ENCODE assay signal across 11 mouse cellular contexts in genomic region chr12:29926896-29927295, GRCm38 (mm10). TPM values are rescaled to one million over a fixed set of nuclear protein-coding genes. Genes with fewer than 3 reads are reported as not detected.
DNase-seq lines count a peak whose midpoint lies in the region; ATAC-seq and TF ChIP-seq lines count a peak whose summit lies in the region.
"Had no signal": no experiment of that assay in that cellular context is flagged by ENCODE, and none has a peak within 500 bp of the region (broad histone marks: within the 10 kb centered on the region; RNA-seq: fewer than 3 reads in every experiment).

No protein-coding gene starts in this region.

- no peaks in the 10 kb centered on the region for H3K9me3 ChIP-seq in liver, embryonic 12.5 days (replicated peaks)
- no peaks in the 10 kb centered on the region for H3K9me3 ChIP-seq in forebrain, embryonic 10.5 days
- no peaks in the 10 kb centered on the region for H3K9me3 ChIP-seq in kidney, postnatal 0 days (replicated peaks; ENCODE audit: low read length)
- H3K9me3 ChIP-seq: embryonic facial prominence, embryonic 12.5 days; limb, embryonic 12.5 days; stomach, embryonic 15.5 days had no signal

- DNase-seq in liver: peak; percentile 31
- DNase-seq in adrenal gland, postnatal 10 days: peak; percentile 84
- peak; percentile 35 for DNase-seq in forebrain, embryonic 10.5 days (ENCODE audit: extremely low spot score, low spot score)
- DNase-seq in kidney, postnatal 0 days (ENCODE audit: low spot score): peak; percentile 60
- DNase-seq in lung, postnatal 36 days: peak; percentile 80
- no peak for DNase-seq in spleen, adult 12 weeks (ENCODE audit: low spot score)

- no peak overlapping the region for H3K4me3 ChIP-seq in liver, embryonic 12.5 days
- no peak overlapping the region for H3K4me3 ChIP-seq in forebrain, embryonic 10.5 days
- no peak overlapping the region for H3K4me3 ChIP-seq in kidney, postnatal 0 days (replicated peaks; ENCODE audit: low read depth, low read length)
- no peak overlapping the region for H3K4me3 ChIP-seq in small intestine, adult 2 months (ENCODE audit: low read depth, low read length)
- H3K4me3 ChIP-seq: embryonic facial prominence, embryonic 12.5 days; limb, embryonic 12.5 days; stomach, embryonic 15.5 days had no signal

- no peak overlapping the region for H3K9ac ChIP-seq in liver, embryonic 12.5 days
- no peak overlapping the region for H3K9ac ChIP-seq in kidney, postnatal 0 days (ENCODE audit: low read depth, low read length)
- H3K9ac ChIP-seq: embryonic facial prominence, embryonic 12.5 days; limb, embryonic 12.5 days; stomach, embryonic 15.5 days had no signal

- no peak overlapping the region for H3K27ac ChIP-seq in liver, embryonic 12.5 days
- no peak overlapping the region for H3K27ac ChIP-seq in forebrain, embryonic 10.5 days
- no peak overlapping the region for H3K27ac ChIP-seq in kidney, postnatal 0 days
- H3K27ac ChIP-seq in small intestine, adult 2 months (ENCODE audit: insufficient read depth, low read depth, low read length): no peak overlapping the region
- H3K27ac ChIP-seq: embryonic facial prominence, embryonic 12.5 days; limb, embryonic 12.5 days; stomach, embryonic 15.5 days had no signal

- no peaks in the 10 kb centered on the region for H3K36me3 ChIP-seq in liver, embryonic 12.5 days
- H3K36me3 ChIP-seq in forebrain, embryonic 10.5 days (replicated peaks): no peaks in the 10 kb centered on the region
- H3K36me3 ChIP-seq in kidney, postnatal 0 days (ENCODE audit: insufficient read depth, low read length): no peaks in the 10 kb centered on the region
- H3K36me3 ChIP-seq in small intestine, adult 2 months (ENCODE audit: control insufficient read depth, insufficient read depth, low read length): no peaks in the 10 kb centered on the region
- H3K36me3 ChIP-seq: embryonic facial prominence, embryonic 12.5 days; limb, embryonic 12.5 days; stomach, embryonic 15.5 days had no signal

- no peak for ATAC-seq in liver, embryonic 12.5 days
- no peak for ATAC-seq in kidney, postnatal 0 days (replicated peaks; ENCODE audit: low FRiP score, low read depth)

- H3K4me1 ChIP-seq in liver, embryonic 12.5 days: no peaks in the 10 kb centered on the region
- peaks cover 10% of the 10 kb centered on the region for H3K4me1 ChIP-seq in forebrain, embryonic 10.5 days
- H3K4me1 ChIP-seq in kidney, postnatal 0 days (replicated peaks; ENCODE audit: insufficient read depth, low read length): no peaks in the 10 kb centered on the region
- peaks cover 2% of the 10 kb centered on the region; the same call in 1 of the 2 replicates for H3K4me1 ChIP-seq in small intestine, adult 2 months (ENCODE audit: control insufficient read depth, insufficient read depth, insufficient read length, low read length)
- H3K4me1 ChIP-seq: embryonic facial prominence, embryonic 12.5 days; limb, embryonic 12.5 days; stomach, embryonic 15.5 days had no signal

- H3K4me2 ChIP-seq in liver, embryonic 12.5 days: no peak overlapping the region
- no peak overlapping the region for H3K4me2 ChIP-seq in kidney, postnatal 0 days (ENCODE audit: low read length)
- H3K4me2 ChIP-seq: embryonic facial prominence, embryonic 12.5 days; limb, embryonic 12.5 days; stomach, embryonic 15.5 days had no signal

- 31% methylated on average over 3 of the region's 3 CpGs for WGBS in liver, embryonic 12.5 days (ENCODE audit: insufficient replicate concordance)
- 46% methylated on average over 3 of the region's 3 CpGs for WGBS in forebrain, embryonic 10.5 days
- WGBS in kidney, postnatal 0 days: 44% methylated on average over 3 of the region's 3 CpGs
- 31% methylated on average over 3 of the region's 3 CpGs for WGBS in small intestine, adult 2 months

- peak; percentile 78 for TF ChIP-seq CTCF in kidney, postnatal 0 days (IDR thresholded peaks at IDR 0.05; ENCODE audit: low read depth)
- TF ChIP-seq CTCF in small intestine, adult 2 months (IDR thresholded peaks at IDR 0.05; ENCODE audit: extremely low read depth, insufficient read length, insufficient replicate concordance, low read depth, low read length): peak; percentile 61; the same call in 1 of the 2 replicates

- TF ChIP-seq POLR2A in small intestine, adult 2 months (IDR thresholded peaks at IDR 0.05; ENCODE audit: low read depth, low read length): no peak

- no peaks in the 10 kb centered on the region for H3K27me3 ChIP-seq in liver, embryonic 12.5 days (replicated peaks)
- H3K27me3 ChIP-seq in forebrain, embryonic 10.5 days (ENCODE audit: poor library complexity, severe bottlenecking): no peaks in the 10 kb centered on the region
- H3K27me3 ChIP-seq in kidney, postnatal 0 days (ENCODE audit: insufficient read depth, low read length): no peaks in the 10 kb centered on the region
- H3K27me3 ChIP-seq in small intestine, adult 2 months (ENCODE audit: control insufficient read depth, insufficient read depth, low read length): no peaks in the 10 kb centered on the region
- H3K27me3 ChIP-seq: embryonic facial prominence, embryonic 12.5 days; limb, embryonic 12.5 days; stomach, embryonic 15.5 days had no signal

RNA-seq across cellular contexts. Expression of gene Pxdn, which starts 10.5 kb away (rescaled TPM):
- polyA plus RNA-seq in liver, embryonic 12.5 days (2016; fragmentation: Nextera tagmentation; extraction: Ambion mirVana): 13.9 and 14.6 TPM in 2 replicates
- total RNA-seq in adrenal gland, postnatal 10 days (2021): 100 to 1,000 TPM in 1 of 2 experiments, 10 to 100 TPM in 1; 92.0 to 121 TPM
- 72.1 and 80.4 TPM in 2 replicates for polyA plus RNA-seq in forebrain, embryonic 10.5 days (2016; fragmentation: Nextera tagmentation; extraction: Ambion mirVana)
- 49.9 and 56.4 TPM in 2 replicates for polyA plus RNA-seq in kidney, postnatal 0 days (2015; fragmentation: Nextera tagmentation; extraction: Ambion mirVana)
- polyA plus RNA-seq in small intestine, adult 2 months (2012; rRNA removed): 10.8 and 19.0 TPM in 2 replicates
